Mouse (Mus musculus) neural tube, embryonic 12.5 days (tissue): ENCODE measurements around the gene Gli2. TPM values are rescaled to one million over a fixed set of nuclear protein-coding genes. Genes with fewer than 3 reads are reported as not detected.

ENCODE experiments used
- ATAC-seq: fragments of 200-750 bp; cut with Nextera tagmentation; 2 replicates; pipeline ENCODE4 v1.8.0; 2017; ENCODE audit warnings: low read depth, mild to moderate bottlenecking, moderate TSS enrichment, moderate library complexity; ENCODE audit not compliant: low FRiP score
- H3K27ac ChIP-seq: fragments of 300-500 bp; sonication (generic); 2 replicates; pipeline ENCODE4 v1.5.1; 2016
- H3K27me3 ChIP-seq: fragments of 300-500 bp; sonication (generic); replicated peaks from 2 replicates; pipeline ENCODE4 v1.6.1; 2016; ENCODE audit warnings: mild to moderate bottlenecking
- H3K36me3 ChIP-seq: fragments of 300-500 bp; sonication (generic); 2 replicates; pipeline ENCODE4 v1.6.1; 2016; ENCODE audit warnings: mild to moderate bottlenecking
- H3K4me1 ChIP-seq: fragments of 300-500 bp; sonication (generic); 2 replicates; pipeline ENCODE4 v1.6.1; 2016
- H3K4me2 ChIP-seq: fragments of 300-500 bp; sonication (generic); replicated peaks from 2 replicates; pipeline ENCODE4 v1.6.1; 2016; ENCODE audit warnings: mild to moderate bottlenecking
- H3K4me3 ChIP-seq: fragments of 300-500 bp; sonication (generic); 2 replicates; pipeline ENCODE4 v1.5.1; 2016
- H3K9ac ChIP-seq: fragments of 300-500 bp; sonication (generic); 2 replicates; pipeline ENCODE4 v1.6.1; 2016; ENCODE audit warnings: mild to moderate bottlenecking
- H3K9me3 ChIP-seq: fragments of 300-500 bp; sonication (generic); 2 replicates; pipeline ENCODE4 v1.6.1; 2016; ENCODE audit warnings: mild to moderate bottlenecking
- WGBS: fragments of 180-500 bp; shearing (Covaris S2); methylation state at CpG from one replicate; pipeline ENCODE4 v1.1.7; 2016; 5-methylcytosine and 5-hydroxymethylcytosine counted together
- polyA plus RNA-seq: library from polyadenylated mRNA; unstranded; fragments of >200 nt; fragmentation: Nextera tagmentation; extraction: Ambion mirVana; gene quantifications from 2 replicates; pipeline ENCODE4 v1.2.1, GENCODE M21; 2016

The Gli2 gene
- polyA plus RNA-seq, 1 experiment from 2014 or later = 6.6 TPM

DNA sequence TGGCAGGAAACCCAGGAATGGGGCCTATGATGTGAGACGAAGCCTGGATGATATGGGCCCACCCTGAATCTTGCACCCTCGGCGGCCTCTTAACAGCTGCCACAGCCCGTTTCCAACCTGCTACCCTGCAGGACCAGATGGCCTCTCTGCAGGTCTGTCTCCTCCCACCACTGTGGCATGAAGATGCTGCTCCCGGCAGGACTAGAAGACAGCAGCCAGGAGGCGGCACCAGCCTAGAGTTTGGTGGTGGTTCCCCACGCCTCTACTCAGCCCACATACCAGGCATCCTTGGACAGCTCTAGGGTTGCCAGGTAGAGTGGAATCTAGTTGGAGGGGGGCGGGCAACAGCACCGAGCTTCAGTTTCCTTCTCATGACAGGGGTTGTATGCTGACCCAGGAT, 188.7 kb downstream of the Gli2 start:
- Histone ChIP-seq H3K36me3 (peaks cover 44% of the 10 kb centered on the region), H3K27ac (no peak overlapping the region), H3K9ac (no peak overlapping the region), H3K9me3 (no peaks in the 10 kb centered on the region), H3K4me2 (no peak overlapping the region), H3K27me3 (no peaks in the 10 kb centered on the region), H3K4me3 (no peak overlapping the region), H3K4me1 (0 out of 2 replicates have a peak, but pooled peaks cover 5% of the 10 kb centered on the region)
- no peak for ATAC-seq
- 72% methylated on average over 9 of the region's 9 CpGs for WGBS

- no peak for ATAC-seq
- Histone ChIP-seq H3K27ac (no peak overlapping the region), H3K4me1 (peaks cover 8% of the 10 kb centered on the region; the same call in 1 of the 2 replicates), H3K9ac (no peak overlapping the region), H3K27me3 (no peaks in the 10 kb centered on the region), H3K36me3 (peaks cover 44% of the 10 kb centered on the region), H3K4me2 (no peak overlapping the region), H3K9me3 (no peaks in the 10 kb centered on the region), H3K4me3 (no peak overlapping the region)
- 51% methylated on average over 5 of the region's 5 CpGs for WGBS
These were observed 189.4 kb downstream of the Gli2 start for GRCm38 (mm10) chr1:118864031-118864430.

DNA sequence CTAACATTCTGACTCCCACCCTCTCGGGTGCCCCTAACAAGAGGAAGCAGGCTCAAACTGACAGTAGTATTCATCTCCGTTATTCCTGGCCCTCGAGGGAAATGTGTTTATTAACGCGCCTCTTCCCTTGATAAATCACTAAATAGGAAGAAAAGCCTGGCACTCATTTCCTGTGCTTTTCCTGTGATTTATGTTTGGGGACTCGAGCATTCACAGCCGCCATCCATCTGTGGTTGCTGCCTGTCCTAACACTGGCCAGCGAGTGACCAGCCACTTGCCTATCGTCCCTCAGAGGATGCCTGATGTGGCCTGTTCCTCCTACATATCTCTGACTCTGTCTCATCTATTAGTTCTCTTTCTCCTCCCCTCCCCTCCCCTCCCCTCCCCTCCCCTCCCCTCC, 195.3 kb downstream of the Gli2 start:
- Histone ChIP-seq H3K4me1 (peaks cover 11% of the 10 kb centered on the region), H3K4me3 (no peak overlapping the region), H3K4me2 (no peak overlapping the region), H3K27me3 (no peaks in the 10 kb centered on the region), H3K27ac (no peak overlapping the region), H3K9ac (no peak overlapping the region), H3K36me3 (peaks cover 26% of the 10 kb centered on the region), H3K9me3 (no peaks in the 10 kb centered on the region)
- ATAC-seq = 0 out of 2 replicates have a peak, but pooled peaks have one; percentile 22
- 51% methylated on average over 9 of the region's 9 CpGs for WGBS

GRCm38 (mm10) chr1:118830658-118831057, 222.8 kb downstream of the Gli2 start:
- H3K9me3 ChIP-seq = no peaks in the 10 kb centered on the region
- H3K27ac ChIP-seq = no peak overlapping the region
- H3K36me3 ChIP-seq = peaks cover 14% of the 10 kb centered on the region
- H3K27me3 ChIP-seq = no peaks in the 10 kb centered on the region
- no peak overlapping the region for H3K4me2 ChIP-seq
- no peak overlapping the region for H3K4me3 ChIP-seq
- ATAC-seq = no peak
- WGBS = 78% methylated on average over 5 of the region's 5 CpGs
- peaks cover 3% of the 10 kb centered on the region for H3K4me1 ChIP-seq
- no peak overlapping the region for H3K9ac ChIP-seq

GRCm38 (mm10) chr1:118826614-118827013, 226.8 kb downstream of the Gli2 start:
- Histone ChIP-seq H3K9me3 (no peaks in the 10 kb centered on the region), H3K27ac (no peak overlapping the region), H3K9ac (no peak overlapping the region), H3K27me3 (no peaks in the 10 kb centered on the region), H3K36me3 (no peaks in the 10 kb centered on the region), H3K4me2 (no peak overlapping the region), H3K4me1 (peaks cover 12% of the 10 kb centered on the region), H3K4me3 (no peak overlapping the region)
- 79% methylated on average over 11 of the region's 11 CpGs for WGBS
- no peak for ATAC-seq

GRCm38 (mm10) chr1:118825467-118826219, 227.8 kb downstream of the Gli2 start:
- peaks cover 12% of the 10 kb centered on the region for H3K4me1 ChIP-seq
- peak; percentile 86 for ATAC-seq
- H3K36me3 ChIP-seq = no peaks in the 10 kb centered on the region
- WGBS = 19% methylated on average over 31 of the region's 31 CpGs
- no peak overlapping the region for H3K27ac ChIP-seq
- peak overlapping the region; percentile 51 for H3K4me2 ChIP-seq
- H3K9me3 ChIP-seq = no peaks in the 10 kb centered on the region
- no peaks in the 10 kb centered on the region for H3K27me3 ChIP-seq
- H3K9ac ChIP-seq = no peak overlapping the region
- no peak overlapping the region for H3K4me3 ChIP-seq

GRCm38 (mm10) chr1:118825035-118825434, 228.4 kb downstream of the Gli2 start:
- Histone ChIP-seq H3K9me3 (no peaks in the 10 kb centered on the region), H3K27me3 (no peaks in the 10 kb centered on the region), H3K4me2 (peak overlapping the region; percentile 51), H3K4me1 (peaks cover 12% of the 10 kb centered on the region), H3K9ac (no peak overlapping the region), H3K4me3 (no peak overlapping the region), H3K36me3 (no peaks in the 10 kb centered on the region), H3K27ac (no peak overlapping the region)
- peak; percentile 49 for ATAC-seq
- 56% methylated on average over 3 of the region's 3 CpGs for WGBS

DNA sequence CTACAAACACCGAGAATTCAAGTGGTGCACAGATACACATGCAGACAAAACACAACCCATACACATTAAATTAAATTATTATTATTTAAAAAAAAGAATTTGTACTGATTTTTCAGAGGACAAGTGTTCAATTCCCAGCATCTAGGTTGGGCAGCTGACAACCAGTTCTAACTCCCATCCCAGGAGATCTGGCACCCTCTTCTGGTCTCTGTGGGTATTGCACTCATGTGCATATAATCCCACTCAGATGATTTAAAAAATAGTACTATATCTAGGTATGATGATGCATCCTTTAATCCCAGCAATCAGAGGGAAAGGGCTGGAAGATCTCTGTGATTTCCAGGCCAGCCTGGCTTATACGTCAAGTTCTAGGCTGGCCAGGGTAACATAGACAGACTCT, 231.2 kb downstream of the Gli2 start:
- Histone ChIP-seq H3K27ac (no peak overlapping the region), H3K4me2 (no peak overlapping the region), H3K9me3 (no peaks in the 10 kb centered on the region), H3K27me3 (no peaks in the 10 kb centered on the region), H3K4me1 (peaks cover 12% of the 10 kb centered on the region), H3K9ac (no peak overlapping the region), H3K4me3 (no peak overlapping the region), H3K36me3 (no peaks in the 10 kb centered on the region)
- ATAC-seq = no peak
- WGBS = 91% methylated on average over 2 of the region's 2 CpGs

- WGBS = 93% methylated on average over 2 of the region's 2 CpGs
These were observed 238.4 kb downstream of the Gli2 start for GRCm38 (mm10) chr1:118815015-118815414.

GRCm38 (mm10) chr1:118810336-118810735, 243.1 kb downstream of the Gli2 start:
- H3K27me3 ChIP-seq = no peaks in the 10 kb centered on the region
- no peaks in the 10 kb centered on the region for H3K9me3 ChIP-seq
- H3K4me2 ChIP-seq = no peak overlapping the region
- H3K4me1 ChIP-seq = no peaks in the 10 kb centered on the region
- H3K36me3 ChIP-seq = no peaks in the 10 kb centered on the region
- no peak overlapping the region for H3K9ac ChIP-seq
- no peak overlapping the region for H3K4me3 ChIP-seq
- WGBS = 82% methylated on average over 4 of the region's 4 CpGs
- H3K27ac ChIP-seq = no peak overlapping the region
- no peak for ATAC-seq

More at GRCm38 (mm10) chr1:118815015-118815414, 238.4 kb downstream of the Gli2 start:
- Histone ChIP-seq H3K4me1 (no peaks in the 10 kb centered on the region), H3K27ac (no peak overlapping the region), H3K9ac (no peak overlapping the region), H3K27me3 (no peaks in the 10 kb centered on the region), H3K4me3 (no peak overlapping the region), H3K9me3 (no peaks in the 10 kb centered on the region), H3K4me2 (no peak overlapping the region), H3K36me3 (no peaks in the 10 kb centered on the region)
- ATAC-seq = no peak

GRCm38 (mm10) chr1:118806727-118807126, 246.7 kb downstream of the Gli2 start:
- WGBS = 92% methylated on average over 3 of the region's 3 CpGs
- no peak overlapping the region for H3K9ac ChIP-seq
- H3K4me3 ChIP-seq = no peak overlapping the region
- ATAC-seq = no peak
- H3K27me3 ChIP-seq = no peaks in the 10 kb centered on the region
- no peaks in the 10 kb centered on the region for H3K36me3 ChIP-seq
- no peak overlapping the region for H3K4me2 ChIP-seq
- no peaks in the 10 kb centered on the region for H3K4me1 ChIP-seq
- H3K9me3 ChIP-seq = no peaks in the 10 kb centered on the region
- no peak overlapping the region for H3K27ac ChIP-seq

GRCm38 (mm10) chr1:118802166-118802565, 251.3 kb downstream of the Gli2 start:
- H3K36me3 ChIP-seq = no peaks in the 10 kb centered on the region
- H3K4me3 ChIP-seq = no peak overlapping the region
- WGBS = 85% methylated on average over 5 of the region's 5 CpGs
- H3K27ac ChIP-seq = no peak overlapping the region
- no peak overlapping the region for H3K9ac ChIP-seq
- H3K9me3 ChIP-seq = no peaks in the 10 kb centered on the region; the same call in 1 of the 2 replicates
- no peaks in the 10 kb centered on the region for H3K4me1 ChIP-seq
- no peak overlapping the region for H3K4me2 ChIP-seq
- ATAC-seq = no peak
- no peaks in the 10 kb centered on the region for H3K27me3 ChIP-seq
